Mouse (Mus musculus) hindbrain, embryonic 16.5 days (tissue): ENCODE measurements around the gene Tyr. TPM values are rescaled to one million over a fixed set of nuclear protein-coding genes. Genes with fewer than 3 reads are reported as not detected.

Experiments used
- polyA plus RNA-seq: library from polyadenylated mRNA; unstranded; fragments of >200 nt; fragmentation: Nextera tagmentation; extraction: Ambion mirVana; gene quantifications from 2 replicates; pipeline ENCODE4 v1.2.1, GENCODE M21; 2015

Gene Tyr
- polyA plus RNA-seq, 1 experiment from 2014 or later: not detected

Other genes starting within 250 kb of the Tyr start
- 1.4 and 1.9 TPM in 2 replicates for gene Nox4, start 247.4 kb downstream of the Tyr start, polyA plus RNA-seq
- 57.7 and 65.6 TPM in 2 replicates for gene Grm5, start 90.7 kb upstream of the Tyr start, polyA plus RNA-seq